Mouse (Mus musculus) myocyte (in vitro differentiated cells): ENCODE measurements around the gene Frem2.

ENCODE experiments used
- CEBPB ChIP-seq: IDR thresholded peaks from 2 replicates; pipeline ENCODE4 v1.6.1; 2011; ENCODE audit warnings: mild to moderate bottlenecking, moderate library complexity; ENCODE audit not compliant: poor library complexity, insufficient read depth, severe bottlenecking
- E2F4 ChIP-seq: IDR thresholded peaks from one replicate; pipeline ENCODE4 v1.6.1; 2011; ENCODE audit warnings: mild to moderate bottlenecking, control low read depth, moderate library complexity; ENCODE audit not compliant: insufficient read depth
- MAX ChIP-seq: IDR thresholded peaks from one replicate; pipeline ENCODE4 v1.6.1; 2011; ENCODE audit warnings: low read depth, mild to moderate bottlenecking, control low read depth
- MYOD1 ChIP-seq, 3 experiments: IDR thresholded peaks; one replicate each; pipeline ENCODE4 v1.6.1; 2011; ENCODE audit warnings: control low read depth in 2 of 3, low read depth in 2 of 3, mild to moderate bottlenecking in 2 of 3, moderate library complexity in 1 of 3; ENCODE audit not compliant: insufficient read length in 2 of 3, control insufficient read depth in 1 of 3
- MYOG ChIP-seq, 3 experiments: IDR thresholded peaks; one replicate each; pipeline ENCODE4 v1.6.1; 2011; ENCODE audit warnings: control low read depth in 2 of 3, low read depth in 2 of 3, mild to moderate bottlenecking in 2 of 3; ENCODE audit not compliant: insufficient read length in 2 of 3, control insufficient read depth in 1 of 3, insufficient read depth in 1 of 3
- POLR2A ChIP-seq: IDR thresholded peaks from one replicate; pipeline ENCODE4 v1.6.1; 2011; ENCODE audit warnings: low read depth, mild to moderate bottlenecking, control low read depth, moderate library complexity; ENCODE audit not compliant: insufficient read length
- POLR2AphosphoS2 ChIP-seq: IDR thresholded peaks from one replicate; pipeline ENCODE4 v1.6.1; 2011; ENCODE audit warnings: low read depth, control low read depth; ENCODE audit not compliant: insufficient read length
- REST ChIP-seq: IDR thresholded peaks from one replicate; pipeline ENCODE4 v1.6.1; 2011; ENCODE audit warnings: mild to moderate bottlenecking, control low read depth, moderate library complexity; ENCODE audit not compliant: insufficient read depth, insufficient read length
- TCF12 ChIP-seq: IDR thresholded peaks from one replicate; pipeline ENCODE4 v1.6.1; 2011; ENCODE audit warnings: mild to moderate bottlenecking, control low read depth; ENCODE audit not compliant: poor library complexity, insufficient read depth, severe bottlenecking
- TCF3 ChIP-seq: IDR thresholded peaks from one replicate; pipeline ENCODE4 v1.6.1; 2011; ENCODE audit warnings: low read depth, control low read depth; ENCODE audit not compliant: insufficient read length
- USF1 ChIP-seq: IDR thresholded peaks from one replicate; pipeline ENCODE4 v1.6.1; 2011; ENCODE audit warnings: low read depth, mild to moderate bottlenecking, control low read depth, moderate library complexity

GRCm38 (mm10) chr3:53580596-53581254 lies 76.4 kb downstream of the Frem2 start:
- TF ChIP-seq REST (no peak), USF1 (no peak), POLR2AphosphoS2 (no peak), TCF12 (no peak), POLR2A (no peak), E2F4 (no peak), MAX (no peak), MYOD1 (IDR thresholded peaks at IDR 0.05; ENCODE audit: control insufficient read depth in 1 of 3, insufficient read length in 2 of 3, low read depth in 2 of 3) (no peak), CEBPB (no peak), TCF3 (no peak), MYOG (IDR thresholded peaks at IDR 0.05; ENCODE audit: control insufficient read depth in 1 of 3, insufficient read depth in 1 of 3, insufficient read length in 2 of 3, low read depth in 2 of 3) (no peak)
